Mouse (Mus musculus): ENCODE measurements around the gene Arhgef18. TPM values are rescaled to one million over a fixed set of nuclear protein-coding genes. Genes with fewer than 3 reads are reported as not detected.

The Arhgef18 gene
- total RNA-seq (2017), result 39.8 and 51.0 TPM in 2 replicates

GRCm38 (mm10) chr8:3392771-3393710 lies at the start of gene Arhgef18:
Gene Arhgef18, plus strand, starts transcription at chr8:3393006.
- ATAC-seq (replicated peaks in 1 of 2; ENCODE audit: insufficient read depth in 1 of 2, low FRiP score in 2 of 2, low TSS enrichment in 1 of 2, low read depth in 1 of 2, poor library complexity in 2 of 2, severe bottlenecking in 2 of 2), result peak; percentile 81 to 91

- ATAC-seq (replicated peaks in 1 of 2; ENCODE audit: insufficient read depth in 1 of 2, low FRiP score in 2 of 2, low TSS enrichment in 1 of 2, low read depth in 1 of 2, poor library complexity in 2 of 2, severe bottlenecking in 2 of 2), result no peak
Measured at GRCm38 (mm10) chr8:3345337-3345736, 47.5 kb upstream of the Arhgef18 start.

GRCm38 (mm10) chr8:3346691-3347413 lies 46.0 kb upstream of the Arhgef18 start:
- ATAC-seq (replicated peaks in 1 of 2; ENCODE audit: insufficient read depth in 1 of 2, low FRiP score in 2 of 2, low TSS enrichment in 1 of 2, low read depth in 1 of 2, poor library complexity in 2 of 2, severe bottlenecking in 2 of 2), result peak in 1 of 2 experiments; percentile 14; a peak in 1 of 4 replicates

GRCm38 (mm10) chr8:3348142-3348823 lies 44.5 kb upstream of the Arhgef18 start:
- ATAC-seq (replicated peaks in 1 of 2; ENCODE audit: insufficient read depth in 1 of 2, low FRiP score in 2 of 2, low TSS enrichment in 1 of 2, low read depth in 1 of 2, poor library complexity in 2 of 2, severe bottlenecking in 2 of 2), result peak in 1 of 2 experiments; percentile 44; a peak in 2 of 4 replicates

GRCm38 (mm10) chr8:3350747-3351146 lies 42.1 kb upstream of the Arhgef18 start:
- ATAC-seq (replicated peaks in 1 of 2; ENCODE audit: insufficient read depth in 1 of 2, low FRiP score in 2 of 2, low TSS enrichment in 1 of 2, low read depth in 1 of 2, poor library complexity in 2 of 2, severe bottlenecking in 2 of 2), result no peak

GRCm38 (mm10) chr8:3352715-3353114 lies 40.1 kb upstream of the Arhgef18 start:
- ATAC-seq (replicated peaks in 1 of 2; ENCODE audit: insufficient read depth in 1 of 2, low FRiP score in 2 of 2, low TSS enrichment in 1 of 2, low read depth in 1 of 2, poor library complexity in 2 of 2, severe bottlenecking in 2 of 2), result no peak

- peak; percentile 64 to 66 for ATAC-seq (replicated peaks in 1 of 2; ENCODE audit: insufficient read depth in 1 of 2, low FRiP score in 2 of 2, low TSS enrichment in 1 of 2, low read depth in 1 of 2, poor library complexity in 2 of 2, severe bottlenecking in 2 of 2)
Measured at GRCm38 (mm10) chr8:3353189-3353810, 39.5 kb upstream of the Arhgef18 start, which contains the start of gene A430078G23Rik. Gene A430078G23Rik, plus strand, starts transcription at chr8:3353415.

GRCm38 (mm10) chr8:3353811-3354442 lies 38.9 kb upstream of the Arhgef18 start:
- no peak for ATAC-seq (replicated peaks in 1 of 2; ENCODE audit: insufficient read depth in 1 of 2, low FRiP score in 2 of 2, low TSS enrichment in 1 of 2, low read depth in 1 of 2, poor library complexity in 2 of 2, severe bottlenecking in 2 of 2)

- ATAC-seq (replicated peaks in 1 of 2; ENCODE audit: insufficient read depth in 1 of 2, low FRiP score in 2 of 2, low TSS enrichment in 1 of 2, low read depth in 1 of 2, poor library complexity in 2 of 2, severe bottlenecking in 2 of 2), result peak; percentile 47 to 51
Measured at GRCm38 (mm10) chr8:3354443-3354812, 38.4 kb upstream of the Arhgef18 start.

- peak; percentile 73 to 75 for ATAC-seq (replicated peaks in 1 of 2; ENCODE audit: insufficient read depth in 1 of 2, low FRiP score in 2 of 2, low TSS enrichment in 1 of 2, low read depth in 1 of 2, poor library complexity in 2 of 2, severe bottlenecking in 2 of 2)
Measured at GRCm38 (mm10) chr8:3355586-3355985, 37.2 kb upstream of the Arhgef18 start.

GRCm38 (mm10) chr8:3358060-3358459 lies 34.7 kb upstream of the Arhgef18 start:
- ATAC-seq (replicated peaks in 1 of 2; ENCODE audit: insufficient read depth in 1 of 2, low FRiP score in 2 of 2, low TSS enrichment in 1 of 2, low read depth in 1 of 2, poor library complexity in 2 of 2, severe bottlenecking in 2 of 2), result no peak

GRCm38 (mm10) chr8:3367086-3367485 lies 25.7 kb upstream of the Arhgef18 start:
- ATAC-seq (replicated peaks in 1 of 2; ENCODE audit: insufficient read depth in 1 of 2, low FRiP score in 2 of 2, low TSS enrichment in 1 of 2, low read depth in 1 of 2, poor library complexity in 2 of 2, severe bottlenecking in 2 of 2), result no peak

GRCm38 (mm10) chr8:3368091-3368490 lies 24.7 kb upstream of the Arhgef18 start:
- peak in 1 of 2 experiments; percentile 32; a peak in 1 of 4 replicates for ATAC-seq (replicated peaks in 1 of 2; ENCODE audit: insufficient read depth in 1 of 2, low FRiP score in 2 of 2, low TSS enrichment in 1 of 2, low read depth in 1 of 2, poor library complexity in 2 of 2, severe bottlenecking in 2 of 2)

- ATAC-seq (replicated peaks in 1 of 2; ENCODE audit: insufficient read depth in 1 of 2, low FRiP score in 2 of 2, low TSS enrichment in 1 of 2, low read depth in 1 of 2, poor library complexity in 2 of 2, severe bottlenecking in 2 of 2), result no peak
Measured at GRCm38 (mm10) chr8:3375748-3376147, 17.1 kb upstream of the Arhgef18 start.

GRCm38 (mm10) chr8:3376641-3377274 lies 16.0 kb upstream of the Arhgef18 start:
- no peak for ATAC-seq (replicated peaks in 1 of 2; ENCODE audit: insufficient read depth in 1 of 2, low FRiP score in 2 of 2, low TSS enrichment in 1 of 2, low read depth in 1 of 2, poor library complexity in 2 of 2, severe bottlenecking in 2 of 2)

GRCm38 (mm10) chr8:3387286-3387685 lies 5.5 kb upstream of the Arhgef18 start:
- peak; percentile 79 to 90 for ATAC-seq (replicated peaks in 1 of 2; ENCODE audit: insufficient read depth in 1 of 2, low FRiP score in 2 of 2, low TSS enrichment in 1 of 2, low read depth in 1 of 2, poor library complexity in 2 of 2, severe bottlenecking in 2 of 2)
